Mouse (Mus musculus): ENCODE measurements around the gene Btg1. TPM values are rescaled to one million over a fixed set of nuclear protein-coding genes. Genes with fewer than 3 reads are reported as not detected.

Gene Btg1
- polyA plus RNA-seq, 1 experiment, result 69.2 TPM

DNA sequence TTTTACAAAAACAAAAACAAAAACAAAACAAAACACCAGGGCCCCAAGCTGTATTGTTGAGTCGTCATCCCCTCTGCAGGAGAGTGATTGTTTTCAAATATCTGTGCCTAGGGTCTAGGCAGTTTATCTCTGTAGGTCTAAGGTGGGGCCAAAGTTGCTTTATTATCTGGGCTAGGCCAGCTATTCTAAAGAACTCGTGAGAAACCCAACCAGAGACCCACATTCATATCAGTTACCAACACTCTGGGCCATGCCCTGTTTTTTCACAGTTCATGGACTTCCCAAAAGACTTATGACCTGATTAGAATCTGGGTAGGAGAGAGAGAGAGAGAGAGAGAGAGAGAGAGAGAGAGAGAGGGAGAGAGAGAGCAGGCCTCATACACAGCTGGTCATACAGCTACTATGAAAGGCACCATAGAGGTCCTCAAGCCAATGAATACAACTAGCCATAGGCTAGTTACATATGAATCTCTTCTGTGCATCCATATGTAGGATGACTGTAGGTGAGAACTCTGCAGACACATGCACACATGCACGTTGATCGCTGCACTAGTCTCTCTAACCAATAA is 9.1 kb upstream of the Btg1 start:
- DNase-seq (ENCODE audit: low read depth, low spot score), result no peak
- WGBS, result 71% methylated on average over 4 of the region's 4 CpGs

GRCm38 (mm10) chr10:96609356-96610345 is 7.2 kb upstream of the Btg1 start:
- WGBS, result 89% methylated on average over 8 of the region's 8 CpGs

GRCm38 (mm10) chr10:96616001-96616708 is 651 bp upstream of the Btg1 start:
- 1% methylated on average over 24 of the region's 24 CpGs for WGBS

More at GRCm38 (mm10) chr10:96609356-96610345, 7.2 kb upstream of the Btg1 start:
- no peak for DNase-seq (ENCODE audit: low read depth, low spot score)

DNA sequence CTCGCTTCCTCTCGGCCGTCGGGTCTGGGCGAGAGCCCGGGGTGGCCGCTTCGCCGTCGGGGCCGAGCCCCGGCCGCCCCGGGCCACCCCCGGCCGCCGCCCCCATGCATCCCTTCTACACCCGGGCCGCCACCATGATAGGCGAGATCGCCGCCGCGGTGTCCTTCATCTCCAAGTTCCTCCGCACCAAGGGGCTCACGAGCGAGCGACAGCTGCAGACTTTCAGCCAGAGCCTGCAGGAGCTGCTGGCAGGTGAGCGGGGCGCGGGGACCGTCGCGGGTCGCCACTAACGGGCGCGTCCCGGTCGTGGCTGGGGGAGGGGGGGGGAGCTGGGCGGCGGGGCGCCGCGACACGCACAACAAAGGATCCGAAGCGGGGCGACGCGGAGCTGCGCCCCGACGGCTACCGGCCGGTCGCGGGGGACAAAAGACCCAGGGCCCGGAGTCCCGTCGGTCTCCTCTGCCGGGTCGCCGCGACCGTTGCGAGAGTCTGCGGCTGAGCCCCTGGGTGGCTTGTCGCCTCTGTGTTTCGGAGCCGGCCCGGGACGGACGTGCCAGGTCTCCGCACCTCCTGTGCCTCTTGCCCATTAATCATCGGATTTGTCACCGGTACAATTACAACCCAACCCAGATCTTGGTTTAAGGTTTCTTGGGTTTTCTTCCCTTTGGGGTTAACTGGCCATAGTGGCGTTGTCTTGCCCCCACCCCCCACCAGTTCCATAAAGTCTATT is 580 bp downstream of the Btg1 start:
- under 1% methylated on average over 75 of the region's 78 CpGs for WGBS
- DNase-seq (ENCODE audit: low read depth, low spot score), result no peak

More at GRCm38 (mm10) chr10:96616001-96616708, 651 bp upstream of the Btg1 start:
- no peak for DNase-seq (ENCODE audit: low read depth, low spot score)

- under 1% methylated on average over 29 of the region's 29 CpGs for WGBS
- no peak for DNase-seq (ENCODE audit: low read depth, low spot score)
Observed at GRCm38 (mm10) chr10:96617951-96618575, 1.3 kb downstream of the Btg1 start.

- WGBS, result 15% methylated on average over 8 of the region's 8 CpGs
- DNase-seq (ENCODE audit: low read depth, low spot score), result no peak
Observed at GRCm38 (mm10) chr10:96619951-96620889, 3.4 kb downstream of the Btg1 start.

DNA sequence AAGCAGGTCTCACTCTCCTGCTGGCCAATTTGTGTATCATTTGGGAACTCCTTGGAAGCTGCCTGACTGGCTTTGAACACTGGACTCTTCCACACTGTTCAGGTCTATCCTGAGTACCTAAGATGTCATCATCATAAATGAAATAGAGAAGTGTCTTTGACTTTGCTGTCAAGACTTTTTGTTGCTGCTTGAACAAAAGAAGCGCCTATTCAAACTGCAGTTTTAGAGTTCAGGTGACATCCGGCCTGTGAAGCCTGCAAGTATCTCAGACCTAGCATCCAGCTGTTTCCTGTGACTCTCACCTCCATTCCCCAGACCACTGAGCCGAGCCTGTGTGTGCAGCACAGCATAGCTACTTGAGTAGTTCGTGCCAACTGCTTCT is 4.1 kb downstream of the Btg1 start:
- 3% methylated on average over 4 of the region's 4 CpGs for WGBS
- no peak for DNase-seq (ENCODE audit: low read depth, low spot score)

GRCm38 (mm10) chr10:96621361-96621945 is 4.6 kb downstream of the Btg1 start:
- 24% methylated on average over 4 of the region's 4 CpGs for WGBS
- no peak for DNase-seq (ENCODE audit: low read depth, low spot score)

- no peak for DNase-seq (ENCODE audit: low read depth, low spot score)
- 24% methylated on average over 13 of the region's 13 CpGs for WGBS
Observed at GRCm38 (mm10) chr10:96621980-96622645, 5.3 kb downstream of the Btg1 start.

GRCm38 (mm10) chr10:96622761-96623632 is 6.2 kb downstream of the Btg1 start:
- 69% methylated on average over 6 of the region's 6 CpGs for WGBS
- no peak for DNase-seq (ENCODE audit: low read depth, low spot score)

DNA sequence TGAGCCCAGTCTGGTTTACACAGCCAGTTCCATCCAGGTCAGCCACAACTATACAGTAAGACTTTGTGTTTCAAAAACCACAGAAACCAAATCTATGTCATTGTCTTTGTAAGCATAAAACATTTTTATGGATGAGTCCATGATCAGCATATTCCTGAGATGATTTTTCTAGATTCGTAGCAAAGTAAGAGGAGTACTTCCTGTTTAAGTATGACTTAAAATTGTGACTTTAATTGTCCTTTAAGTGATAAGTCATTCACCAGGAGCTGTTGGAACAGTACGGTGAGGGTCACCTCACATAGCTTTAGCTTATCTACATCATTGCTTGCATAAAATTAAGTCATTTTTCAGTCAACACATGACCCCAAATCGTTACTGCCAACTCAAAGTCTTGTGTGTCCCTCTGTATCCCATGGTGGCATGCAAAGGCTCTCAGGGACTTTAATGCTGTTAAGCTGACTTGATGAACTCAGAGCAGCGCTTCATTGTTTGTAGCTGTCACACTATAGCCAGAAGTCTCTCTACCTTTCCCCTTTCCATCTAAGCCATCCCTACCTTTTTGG is 6.9 kb downstream of the Btg1 start:
- no peak for DNase-seq (ENCODE audit: low read depth, low spot score)
- 74% methylated on average over 4 of the region's 4 CpGs for WGBS

GRCm38 (mm10) chr10:96624406-96624805 is 7.6 kb downstream of the Btg1 start:
- WGBS, result 45% methylated on average over 2 of the region's 2 CpGs

GRCm38 (mm10) chr10:96625061-96625460 is 8.3 kb downstream of the Btg1 start:
- DNase-seq (ENCODE audit: low read depth, low spot score), result no peak
- 87% methylated on average over 4 of the region's 4 CpGs for WGBS

More at GRCm38 (mm10) chr10:96624406-96624805, 7.6 kb downstream of the Btg1 start:
- DNase-seq (ENCODE audit: low read depth, low spot score), result no peak

- WGBS, result 86% methylated on average over 4 of the region's 4 CpGs
- DNase-seq (ENCODE audit: low read depth, low spot score), result no peak
Observed at GRCm38 (mm10) chr10:96625682-96626081, 8.9 kb downstream of the Btg1 start.

GRCm38 (mm10) chr10:96626120-96626750 is 9.4 kb downstream of the Btg1 start:
- DNase-seq (ENCODE audit: low read depth, low spot score), result no peak
- WGBS, result 91% methylated on average over 10 of the region's 10 CpGs

GRCm38 (mm10) chr10:96627332-96627731 is 10.5 kb downstream of the Btg1 start:
- 96% methylated on average over 10 of the region's 10 CpGs for WGBS
- DNase-seq (ENCODE audit: low read depth, low spot score), result no peak

Measured in large intestine, adult 2 months (tissue).